Mouse (Mus musculus) bone marrow macrophage, adult 2 months (primary cell): Measurements from ENCODE around the gene Frmpd4.

ENCODE experiments used
- CTCF ChIP-seq: IDR thresholded peaks from 2 replicates; pipeline ENCODE4 v1.5.1; 2012; ENCODE audit warnings: low read depth, mild to moderate bottlenecking, low read length, moderate library complexity
- POLR2A ChIP-seq: IDR thresholded peaks from 2 replicates; pipeline ENCODE4 v1.6.1; 2012; ENCODE audit warnings: mild to moderate bottlenecking, low read depth, low read length, borderline replicate concordance

GRCm38 (mm10) chrX:167492265-167492664, 1084.8 kb downstream of the Frmpd4 start:
- TF ChIP-seq CTCF (no peak), POLR2A (no peak)
